ENCODE assay signal across 15 mouse cellular contexts in genomic region chr14:34960227-34960626, GRCm38 (mm10).
DNase-seq lines count a peak whose midpoint lies in the region; ATAC-seq and TF ChIP-seq lines count a peak whose summit lies in the region.
"Had no signal": no experiment of that assay in that cellular context is flagged by ENCODE, and none has a peak within 500 bp of the region (broad histone marks: within the 10 kb centered on the region; RNA-seq: fewer than 3 reads in every experiment).

No protein-coding gene starts in this region.

- peak; percentile 35 for DNase-seq in midbrain, embryonic 14.5 days
- no peak for DNase-seq in midbrain, embryonic 11.5 days (ENCODE audit: low spot score, missing footprints)
- DNase-seq in left cerebral cortex, adult 2 months (ENCODE audit: extremely low spot score in 1 of 2, low spot score in 2 of 2): peak; percentile 47 to 72
- peak; percentile 50 for DNase-seq in right cerebral cortex, postnatal 4 days
- DNase-seq in gastrocnemius, adult 18-20 months (ENCODE audit: low spot score): no peak
- DNase-seq in spleen, postnatal 10 days (ENCODE audit: low spot score in 2 of 2): no peak
- DNase-seq: adrenal gland, postnatal 10 days; B cell, adult 2 months; cerebellum, adult 8-10 months; kidney, postnatal 25 days had no signal

- no peak overlapping the region for H3K9ac ChIP-seq in forebrain, embryonic 15.5 days (replicated peaks)
- no peak overlapping the region for H3K9ac ChIP-seq in forebrain, embryonic 12.5 days
- H3K9ac ChIP-seq in midbrain, embryonic 14.5 days (replicated peaks; ENCODE audit: low read length): no peak overlapping the region
- H3K9ac ChIP-seq in midbrain, embryonic 11.5 days (ENCODE audit: low read length): no peak overlapping the region
- H3K9ac ChIP-seq: heart, embryonic 13.5 days; liver, embryonic 14.5 days; stomach, embryonic 15.5 days had no signal

- peak; percentile 41 for ATAC-seq in forebrain, embryonic 15.5 days (replicated peaks)
- no peak for ATAC-seq in forebrain, embryonic 12.5 days (ENCODE audit: low FRiP score)
- ATAC-seq in midbrain, embryonic 14.5 days (ENCODE audit: low FRiP score, low TSS enrichment): peak; percentile 43; the same call in 1 of the 2 replicates
- ATAC-seq in midbrain, embryonic 11.5 days (ENCODE audit: low FRiP score): no peak

- WGBS in forebrain, embryonic 15.5 days: 43% methylated on average over 6 of the region's 6 CpGs
- WGBS in forebrain, embryonic 12.5 days: 70% methylated on average over 6 of the region's 6 CpGs
- WGBS in midbrain, embryonic 14.5 days: 57% methylated on average over 6 of the region's 6 CpGs
- WGBS in midbrain, embryonic 11.5 days: 70% methylated on average over 6 of the region's 6 CpGs

- intact Hi-C loops in left cerebral cortex, adult 2 months (cut with DNase I): no loop called here

- no peak overlapping the region for H3K27ac ChIP-seq in forebrain, embryonic 15.5 days (replicated peaks)
- H3K27ac ChIP-seq in forebrain, embryonic 12.5 days: no peak overlapping the region
- no peak overlapping the region for H3K27ac ChIP-seq in midbrain, embryonic 14.5 days (replicated peaks; ENCODE audit: low read depth, low read length)
- no peak overlapping the region for H3K27ac ChIP-seq in midbrain, embryonic 11.5 days (ENCODE audit: low read depth, low read length)
- H3K27ac ChIP-seq in left cerebral cortex, adult 2 months: no peak overlapping the region
- H3K27ac ChIP-seq: heart, embryonic 13.5 days; liver, embryonic 14.5 days; stomach, embryonic 15.5 days had no signal

- TF ChIP-seq CTCF in left cerebral cortex, adult 2 months (IDR thresholded peaks at IDR 0.05): no peak

- no peaks in the 10 kb centered on the region for H3K27me3 ChIP-seq in forebrain, embryonic 15.5 days
- H3K27me3 ChIP-seq in forebrain, embryonic 12.5 days: peaks cover 10% of the 10 kb centered on the region
- no peaks in the 10 kb centered on the region for H3K27me3 ChIP-seq in midbrain, embryonic 14.5 days (ENCODE audit: control insufficient read depth, insufficient read depth, low read length)
- no peaks in the 10 kb centered on the region for H3K27me3 ChIP-seq in midbrain, embryonic 11.5 days (ENCODE audit: control insufficient read depth, insufficient read depth, low read length)
- H3K27me3 ChIP-seq: heart, embryonic 13.5 days; stomach, embryonic 15.5 days had no signal

- H3K4me2 ChIP-seq in forebrain, embryonic 15.5 days (replicated peaks): no peak overlapping the region
- no peak overlapping the region for H3K4me2 ChIP-seq in forebrain, embryonic 12.5 days
- no peak overlapping the region for H3K4me2 ChIP-seq in midbrain, embryonic 14.5 days (ENCODE audit: low read length)
- H3K4me2 ChIP-seq in midbrain, embryonic 11.5 days: no peak overlapping the region
- H3K4me2 ChIP-seq: heart, embryonic 13.5 days; stomach, embryonic 15.5 days had no signal

- H3K4me1 ChIP-seq in forebrain, embryonic 15.5 days: peaks cover 12% of the 10 kb centered on the region
- no peaks in the 10 kb centered on the region for H3K4me1 ChIP-seq in forebrain, embryonic 12.5 days
- no peaks in the 10 kb centered on the region; the same call in 1 of the 2 replicates for H3K4me1 ChIP-seq in midbrain, embryonic 14.5 days (ENCODE audit: control insufficient read depth, insufficient read depth, low read length)
- H3K4me1 ChIP-seq in midbrain, embryonic 11.5 days (ENCODE audit: control insufficient read depth, insufficient read depth, low read length): no peaks in the 10 kb centered on the region; the same call in 1 of the 2 replicates
- H3K4me1 ChIP-seq: stomach, embryonic 15.5 days had no signal

- no peaks in the 10 kb centered on the region for H3K36me3 ChIP-seq in forebrain, embryonic 15.5 days
- H3K36me3 ChIP-seq in forebrain, embryonic 12.5 days (replicated peaks): no peaks in the 10 kb centered on the region
- H3K36me3 ChIP-seq in midbrain, embryonic 14.5 days (ENCODE audit: control insufficient read depth, insufficient read depth, low read length): no peaks in the 10 kb centered on the region
- no peaks in the 10 kb centered on the region for H3K36me3 ChIP-seq in midbrain, embryonic 11.5 days (ENCODE audit: control insufficient read depth, insufficient read depth, low read length)
- H3K36me3 ChIP-seq: heart, embryonic 13.5 days; stomach, embryonic 15.5 days had no signal

- H3K9me3 ChIP-seq in forebrain, embryonic 15.5 days: no peaks in the 10 kb centered on the region
- H3K9me3 ChIP-seq in forebrain, embryonic 12.5 days: no peaks in the 10 kb centered on the region
- H3K9me3 ChIP-seq in midbrain, embryonic 14.5 days (ENCODE audit: control insufficient read depth, low read length): no peaks in the 10 kb centered on the region
- no peaks in the 10 kb centered on the region for H3K9me3 ChIP-seq in midbrain, embryonic 11.5 days (ENCODE audit: control insufficient read depth, low read length)
- H3K9me3 ChIP-seq: heart, embryonic 13.5 days; stomach, embryonic 15.5 days had no signal

- no peak overlapping the region for H3K4me3 ChIP-seq in forebrain, embryonic 15.5 days
- H3K4me3 ChIP-seq in forebrain, embryonic 12.5 days (replicated peaks): no peak overlapping the region
- no peak overlapping the region for H3K4me3 ChIP-seq in midbrain, embryonic 14.5 days (replicated peaks; ENCODE audit: low read depth, low read length)
- H3K4me3 ChIP-seq in midbrain, embryonic 11.5 days (ENCODE audit: low read depth, low read length): no peak overlapping the region
- H3K4me3 ChIP-seq in left cerebral cortex, adult 2 months: no peak overlapping the region
- H3K4me3 ChIP-seq: heart, embryonic 13.5 days; stomach, embryonic 15.5 days had no signal

Comparison
In these comparisons a context has a peak if more than half of its experiments do, and no peak if none do; other contexts are left out.
1. ATAC-seq: peak in forebrain, embryonic 15.5 days (single experiment) and midbrain, embryonic 14.5 days (single experiment); none in forebrain, embryonic 12.5 days (single experiment) and midbrain, embryonic 11.5 days (single experiment).
2. DNase-seq: peak in midbrain, embryonic 14.5 days (single experiment), left cerebral cortex, adult 2 months (2 of 2) and right cerebral cortex, postnatal 4 days (single experiment); none in midbrain, embryonic 11.5 days (single experiment), gastrocnemius, adult 18-20 months (single experiment) and spleen, postnatal 10 days (0 of 2).